Mouse (Mus musculus): ENCODE measurements around the gene Sstr2. TPM values are rescaled to one million over a fixed set of nuclear protein-coding genes. Genes with fewer than 3 reads are reported as not detected.

The Sstr2 gene
- polyA plus RNA-seq, 2 experiments: 2.8 to 3.6 TPM

- Histone ChIP-seq H3K4me2 (ENCODE audit: low read depth) (no peak overlapping the region), H3K9ac (replicated peaks) (no peak overlapping the region), H3K4me3 (ENCODE audit: insufficient read depth in 1 of 2, low read depth in 2 of 2, low read length in 2 of 2) (no peak overlapping the region), H3K4me1 (replicated peaks; ENCODE audit: control insufficient read depth in 2 of 2, insufficient read depth in 2 of 2, low read length in 1 of 2) (peaks cover 16% of the 10 kb centered on the region in 2 experiments), H3K27ac (no peak overlapping the region), H3K27me3 (ENCODE audit: control insufficient read depth, insufficient read depth, low read length) (no peaks in the 10 kb centered on the region), H3K9me3 (ENCODE audit: control insufficient read depth, low read length) (no peaks in the 10 kb centered on the region), H3K36me3 (replicated peaks; ENCODE audit: control insufficient read depth, insufficient read depth, low read depth) (peaks cover 74% of the 10 kb centered on the region)
- 92% methylated on average over 15 of the region's 15 CpGs for WGBS (ENCODE audit: insufficient replicate concordance)
- DNase-seq (ENCODE audit: low read depth in 3 of 3, low spot score in 3 of 3) (no peak), ATAC-seq (ENCODE audit: insufficient read depth) (no peak)
- TF ChIP-seq CTCF (IDR thresholded peaks at IDR 0.05; ENCODE audit: low read depth) (no peak), EP300 (IDR thresholded peaks at IDR 0.05; ENCODE audit: low read depth) (no peak)
These were observed 35.0 kb downstream of the Sstr2 start for GRCm38 (mm10) chr11:113654105-113654504.

- 85% methylated on average over 18 of the region's 18 CpGs for WGBS (ENCODE audit: insufficient replicate concordance)
- DNase-seq (ENCODE audit: low read depth in 3 of 3, low spot score in 3 of 3) (no peak), ATAC-seq (ENCODE audit: insufficient read depth) (no peak)
- no peak overlapping the region for H3K27ac ChIP-seq
- no peak overlapping the region for H3K4me3 ChIP-seq (ENCODE audit: insufficient read depth in 1 of 2, low read depth in 2 of 2, low read length in 2 of 2)
- H3K27me3 ChIP-seq (ENCODE audit: control insufficient read depth, insufficient read depth, low read length): no peaks in the 10 kb centered on the region
- TF ChIP-seq CTCF (IDR thresholded peaks at IDR 0.05; ENCODE audit: low read depth) (no peak), EP300 (IDR thresholded peaks at IDR 0.05; ENCODE audit: low read depth) (no peak)
- no peaks in the 10 kb centered on the region for H3K9me3 ChIP-seq (ENCODE audit: control insufficient read depth, low read length)
- no peak overlapping the region for H3K4me2 ChIP-seq (ENCODE audit: low read depth)
- H3K4me1 ChIP-seq (replicated peaks; ENCODE audit: control insufficient read depth in 2 of 2, insufficient read depth in 2 of 2, low read length in 1 of 2): peaks cover 16% of the 10 kb centered on the region in 2 experiments
- peaks cover 80% of the 10 kb centered on the region for H3K36me3 ChIP-seq (replicated peaks; ENCODE audit: control insufficient read depth, insufficient read depth, low read depth)
- H3K9ac ChIP-seq (replicated peaks): no peak overlapping the region
These were observed 35.6 kb downstream of the Sstr2 start for GRCm38 (mm10) chr11:113654561-113655270.

GRCm38 (mm10) chr11:113656511-113656932 is 37.4 kb downstream of the Sstr2 start:
- Histone ChIP-seq H3K4me2 (ENCODE audit: low read depth) (no peak overlapping the region), H3K27ac (no peak overlapping the region), H3K27me3 (ENCODE audit: control insufficient read depth, insufficient read depth, low read length) (no peaks in the 10 kb centered on the region), H3K36me3 (replicated peaks; ENCODE audit: control insufficient read depth, insufficient read depth, low read depth) (peaks cover 97% of the 10 kb centered on the region), H3K4me3 (ENCODE audit: insufficient read depth in 1 of 2, low read depth in 2 of 2, low read length in 2 of 2) (no peak overlapping the region), H3K9me3 (ENCODE audit: control insufficient read depth, low read length) (no peaks in the 10 kb centered on the region), H3K9ac (replicated peaks) (no peak overlapping the region), H3K4me1 (replicated peaks; ENCODE audit: control insufficient read depth in 2 of 2, insufficient read depth in 2 of 2, low read length in 1 of 2) (peaks cover 2 to 3% of the 10 kb centered on the region in 2 experiments; a peak in 3 of 4 replicates)
- 85% methylated on average over 8 of the region's 8 CpGs for WGBS (ENCODE audit: insufficient replicate concordance)
- DNase-seq (ENCODE audit: low read depth in 3 of 3, low spot score in 3 of 3): no peak
- no peak for ATAC-seq (ENCODE audit: insufficient read depth)
- TF ChIP-seq CTCF (IDR thresholded peaks at IDR 0.05; ENCODE audit: low read depth) (no peak), EP300 (IDR thresholded peaks at IDR 0.05; ENCODE audit: low read depth) (no peak)

- no peak overlapping the region for H3K4me3 ChIP-seq (ENCODE audit: insufficient read depth in 1 of 2, low read depth in 2 of 2, low read length in 2 of 2)
- no peak for TF ChIP-seq EP300 (IDR thresholded peaks at IDR 0.05; ENCODE audit: low read depth)
- TF ChIP-seq CTCF (IDR thresholded peaks at IDR 0.05; ENCODE audit: low read depth): no peak
- 68% methylated on average over 4 of the region's 4 CpGs for WGBS (ENCODE audit: insufficient replicate concordance)
- H3K27me3 ChIP-seq (ENCODE audit: control insufficient read depth, insufficient read depth, low read length): no peaks in the 10 kb centered on the region
- peaks cover 97% of the 10 kb centered on the region for H3K36me3 ChIP-seq (replicated peaks; ENCODE audit: control insufficient read depth, insufficient read depth, low read depth)
- H3K4me2 ChIP-seq (ENCODE audit: low read depth): no peak overlapping the region
- H3K4me1 ChIP-seq (replicated peaks; ENCODE audit: control insufficient read depth in 2 of 2, insufficient read depth in 2 of 2, low read length in 1 of 2): no peaks in the 10 kb centered on the region
- DNase-seq (ENCODE audit: low read depth in 3 of 3, low spot score in 3 of 3): no peak
- H3K9me3 ChIP-seq (ENCODE audit: control insufficient read depth, low read length): no peaks in the 10 kb centered on the region
- no peak overlapping the region for H3K9ac ChIP-seq (replicated peaks)
- H3K27ac ChIP-seq: no peak overlapping the region
- ATAC-seq (ENCODE audit: insufficient read depth): no peak
These were observed 38.1 kb downstream of the Sstr2 start for GRCm38 (mm10) chr11:113657221-113657620.

- Histone ChIP-seq H3K9me3 (ENCODE audit: control insufficient read depth, low read length) (no peaks in the 10 kb centered on the region), H3K27ac (no peak overlapping the region), H3K4me1 (replicated peaks; ENCODE audit: control insufficient read depth in 2 of 2, insufficient read depth in 2 of 2, low read length in 1 of 2) (no peaks in the 10 kb centered on the region), H3K4me2 (ENCODE audit: low read depth) (no peak overlapping the region), H3K4me3 (ENCODE audit: insufficient read depth in 1 of 2, low read depth in 2 of 2, low read length in 2 of 2) (no peak overlapping the region), H3K9ac (replicated peaks) (no peak overlapping the region), H3K27me3 (ENCODE audit: control insufficient read depth, insufficient read depth, low read length) (no peaks in the 10 kb centered on the region), H3K36me3 (replicated peaks; ENCODE audit: control insufficient read depth, insufficient read depth, low read depth) (peaks cover 99% of the 10 kb centered on the region)
- no peak for TF ChIP-seq EP300 (IDR thresholded peaks at IDR 0.05; ENCODE audit: low read depth)
- no peak for TF ChIP-seq CTCF (IDR thresholded peaks at IDR 0.05; ENCODE audit: low read depth)
- DNase-seq (ENCODE audit: low read depth in 3 of 3, low spot score in 3 of 3) (no peak), ATAC-seq (ENCODE audit: insufficient read depth) (no peak)
- WGBS (ENCODE audit: insufficient replicate concordance): 84% methylated on average over 8 of the region's 8 CpGs
These were observed 39.2 kb downstream of the Sstr2 start for GRCm38 (mm10) chr11:113658319-113658718.

Data from liver, embryonic 14.5 days (tissue).